Mouse (Mus musculus) midbrain, embryonic 13.5 days (tissue): ENCODE results near the gene Batf. TPM values are rescaled to one million over a fixed set of nuclear protein-coding genes. Genes with fewer than 3 reads are reported as not detected.

Source experiments
- ATAC-seq: fragments of 200-750 bp; cut with Nextera tagmentation; 2 replicates; pipeline ENCODE4 v1.8.0; 2017; ENCODE audit warnings: mild to moderate bottlenecking, moderate TSS enrichment, moderate library complexity
- H3K27ac ChIP-seq: fragments of 300-500 bp; sonication (generic); 2 replicates; pipeline ENCODE4 v1.5.1; 2015; ENCODE audit warnings: inconsistent platforms, mild to moderate bottlenecking, moderate library complexity
- H3K27me3 ChIP-seq: fragments of 300-500 bp; sonication (generic); 2 replicates; pipeline ENCODE4 v1.6.1; 2015; ENCODE audit warnings: mild to moderate bottlenecking, inconsistent platforms
- H3K36me3 ChIP-seq: fragments of 300-500 bp; sonication (generic); 2 replicates; pipeline ENCODE4 v1.6.1; 2015; ENCODE audit warnings: mild to moderate bottlenecking, inconsistent platforms
- H3K4me1 ChIP-seq: fragments of 300-500 bp; sonication (generic); replicated peaks from 2 replicates; pipeline ENCODE4 v1.6.1; 2015; ENCODE audit warnings: inconsistent platforms
- H3K4me2 ChIP-seq: fragments of 300-500 bp; sonication (generic); replicated peaks from 2 replicates; pipeline ENCODE4 v1.6.1; 2015; ENCODE audit warnings: moderate library complexity, mild to moderate bottlenecking, inconsistent platforms
- H3K4me3 ChIP-seq: fragments of 300-500 bp; sonication (generic); replicated peaks from 2 replicates; pipeline ENCODE4 v1.5.1; 2015; ENCODE audit warnings: mild to moderate bottlenecking, inconsistent platforms
- H3K9ac ChIP-seq: fragments of 300-500 bp; sonication (generic); replicated peaks from 2 replicates; pipeline ENCODE4 v1.6.1; 2015; ENCODE audit warnings: mild to moderate bottlenecking, inconsistent platforms
- H3K9me3 ChIP-seq: fragments of 300-500 bp; sonication (generic); 2 replicates; pipeline ENCODE4 v1.6.1; 2016; ENCODE audit warnings: mild to moderate bottlenecking, inconsistent platforms
- WGBS: fragments of 180-500 bp; shearing (Covaris S2); methylation state at CpG from one replicate; pipeline ENCODE4 v1.1.7; 2015; 5-methylcytosine and 5-hydroxymethylcytosine counted together
- polyA plus RNA-seq: library from polyadenylated mRNA; unstranded; fragments of >200 nt; fragmentation: Nextera tagmentation; extraction: Ambion mirVana; gene quantifications from 2 replicates; pipeline ENCODE4 v1.2.1, GENCODE M21; 2015

Gene Batf
- polyA plus RNA-seq, 1 experiment from 2014 or later: 1.6 TPM

DNA sequence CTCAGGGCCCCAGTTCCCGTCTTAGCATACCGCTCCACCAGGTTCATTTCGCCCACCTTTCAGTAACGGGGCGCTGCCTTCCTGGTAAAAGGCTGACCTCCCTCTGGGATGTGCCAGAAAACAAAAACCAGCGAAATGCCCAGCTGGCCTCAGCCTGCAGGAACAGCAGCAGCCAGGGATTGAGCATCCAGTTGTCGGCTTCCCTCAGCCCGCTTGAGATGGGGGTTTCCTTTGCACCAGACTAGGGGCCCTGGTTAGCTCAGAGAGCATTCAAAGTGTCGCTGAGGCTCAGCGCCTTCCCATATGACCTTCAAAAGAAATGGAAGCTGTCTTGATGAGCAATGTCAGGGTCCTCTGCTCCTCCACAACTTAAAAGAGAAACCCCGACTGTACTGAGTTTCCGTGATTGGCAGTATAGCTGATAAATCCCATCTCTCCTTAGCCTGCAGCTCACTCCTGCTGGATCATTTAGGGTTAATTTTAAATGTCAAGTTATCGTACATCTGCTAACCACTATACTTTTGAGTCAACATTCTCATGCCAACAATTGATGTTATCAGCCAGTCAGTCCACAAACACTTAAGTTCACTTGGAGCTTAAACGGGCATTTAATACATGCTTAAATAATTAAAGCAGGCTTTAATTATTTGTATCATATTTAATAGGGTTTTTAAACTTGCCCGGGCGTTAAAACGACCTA lies 19.5 kb downstream of the Batf start:
- H3K27me3 ChIP-seq: peaks cover 26% of the 10 kb centered on the region; the same call in 1 of the 2 replicates
- peaks cover 10% of the 10 kb centered on the region for H3K4me1 ChIP-seq
- no peak for ATAC-seq
- H3K36me3 ChIP-seq: no peaks in the 10 kb centered on the region
- H3K9ac ChIP-seq: peak overlapping the region; percentile 40
- no peak overlapping the region for H3K27ac ChIP-seq
- 23% methylated on average over 17 of the region's 17 CpGs for WGBS
- H3K4me2 ChIP-seq: peak overlapping the region; percentile 49
- H3K4me3 ChIP-seq: peak overlapping the region; percentile 21
- no peaks in the 10 kb centered on the region for H3K9me3 ChIP-seq

DNA sequence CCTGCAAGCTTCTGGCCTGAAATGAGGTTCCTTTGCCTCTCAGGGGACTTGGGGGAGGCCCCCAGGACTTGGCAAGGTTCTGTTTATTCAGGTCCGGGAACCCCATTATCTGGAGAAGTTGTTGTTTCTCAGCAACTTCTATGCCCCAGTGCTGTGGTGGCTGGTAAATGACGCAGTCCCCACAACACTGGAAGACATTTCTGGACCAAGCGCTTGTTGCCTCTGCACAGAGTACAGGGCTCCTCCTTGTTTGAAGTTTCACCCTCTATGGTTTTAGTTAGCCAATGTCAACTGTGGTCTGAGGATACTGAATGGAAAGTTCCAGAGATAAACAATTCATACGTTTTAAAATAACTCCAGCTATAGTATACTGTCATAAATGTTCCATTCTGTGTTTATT lies 20.4 kb downstream of the Batf start:
- Histone ChIP-seq H3K4me2 (no peak overlapping the region), H3K27ac (no peak overlapping the region), H3K27me3 (peaks cover 26% of the 10 kb centered on the region; the same call in 1 of the 2 replicates), H3K9me3 (no peaks in the 10 kb centered on the region), H3K4me3 (no peak overlapping the region), H3K36me3 (no peaks in the 10 kb centered on the region), H3K4me1 (peaks cover 10% of the 10 kb centered on the region), H3K9ac (no peak overlapping the region)
- no peak for ATAC-seq
- 91% methylated on average over 4 of the region's 4 CpGs for WGBS

DNA sequence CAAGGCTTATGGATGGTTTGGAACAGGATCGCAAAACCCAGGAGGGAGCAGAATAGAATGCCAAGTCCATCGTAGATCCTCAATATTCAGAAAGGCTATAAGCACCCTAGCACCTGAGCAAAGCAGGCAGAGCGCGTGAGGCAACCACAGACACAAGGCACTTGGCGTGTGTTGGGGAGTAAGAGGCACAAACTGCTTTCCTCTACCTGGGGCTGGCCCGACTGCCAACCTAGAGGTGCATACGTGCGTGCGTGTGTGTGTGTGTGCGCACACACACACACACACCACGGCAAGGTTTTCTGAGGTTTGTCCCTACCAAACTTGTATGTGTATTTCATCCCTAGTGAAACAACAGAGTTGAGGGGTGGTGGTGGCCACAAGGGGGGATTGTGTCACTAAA lies 20.9 kb downstream of the Batf start:
- Histone ChIP-seq H3K27ac (no peak overlapping the region), H3K4me3 (no peak overlapping the region), H3K27me3 (peaks cover 26% of the 10 kb centered on the region; the same call in 1 of the 2 replicates), H3K4me2 (no peak overlapping the region), H3K4me1 (peaks cover 10% of the 10 kb centered on the region), H3K36me3 (no peaks in the 10 kb centered on the region), H3K9ac (no peak overlapping the region), H3K9me3 (no peaks in the 10 kb centered on the region)
- ATAC-seq: no peak
- 93% methylated on average over 11 of the region's 11 CpGs for WGBS

DNA sequence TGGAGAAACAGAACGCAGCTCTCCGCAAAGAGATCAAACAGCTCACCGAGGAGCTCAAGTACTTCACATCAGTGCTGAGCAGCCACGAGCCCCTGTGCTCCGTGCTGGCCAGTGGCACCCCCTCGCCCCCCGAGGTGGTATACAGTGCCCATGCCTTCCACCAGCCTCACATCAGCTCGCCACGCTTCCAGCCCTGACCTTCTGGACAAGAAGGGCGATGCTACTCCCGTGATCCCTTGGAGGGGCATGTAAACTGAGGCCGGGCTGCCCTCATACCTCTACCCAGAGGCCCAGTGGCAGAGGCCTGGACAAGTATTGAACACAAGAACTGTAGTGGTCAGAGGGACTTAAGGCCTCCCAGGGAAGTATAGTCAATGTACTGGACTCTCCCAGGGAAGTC lies 22.1 kb downstream of the Batf start:
- Histone ChIP-seq H3K9me3 (no peaks in the 10 kb centered on the region), H3K4me2 (no peak overlapping the region), H3K4me1 (peaks cover 10% of the 10 kb centered on the region)

DNA sequence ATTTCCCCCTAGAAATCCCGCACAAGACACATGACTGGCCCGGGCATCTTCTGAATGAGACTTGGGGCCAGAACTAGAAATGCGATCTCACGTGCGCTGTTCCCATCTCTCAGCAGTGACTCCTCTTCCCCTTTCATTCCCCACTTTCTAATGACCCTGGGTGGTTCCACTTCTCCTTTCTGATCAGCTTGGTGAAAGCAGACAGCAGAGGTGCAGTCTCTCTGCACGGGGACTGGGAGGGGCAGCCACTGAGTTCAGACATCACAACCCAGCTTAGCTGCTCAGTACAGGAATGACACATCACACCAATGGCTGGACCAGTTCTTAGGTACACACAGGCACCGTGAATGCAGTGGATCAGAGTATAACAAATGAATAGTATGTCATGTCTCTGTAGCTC lies 24.2 kb downstream of the Batf start:
- no peak overlapping the region for H3K4me3 ChIP-seq
- peaks cover 3% of the 10 kb centered on the region for H3K4me1 ChIP-seq
- no peak overlapping the region for H3K27ac ChIP-seq
- H3K4me2 ChIP-seq: no peak overlapping the region
- H3K9me3 ChIP-seq: no peaks in the 10 kb centered on the region
- WGBS: 80% methylated on average over 7 of the region's 7 CpGs
- no peak overlapping the region for H3K9ac ChIP-seq
- ATAC-seq: no peak
- no peaks in the 10 kb centered on the region for H3K36me3 ChIP-seq
- peaks cover 15% of the 10 kb centered on the region; the same call in 1 of the 2 replicates for H3K27me3 ChIP-seq

More for the DNA sequence above, 22.1 kb downstream of the Batf start:
- Histone ChIP-seq H3K4me3 (no peak overlapping the region), H3K9ac (no peak overlapping the region), H3K36me3 (no peaks in the 10 kb centered on the region), H3K27ac (no peak overlapping the region), H3K27me3 (peaks cover 26% of the 10 kb centered on the region; the same call in 1 of the 2 replicates)
- WGBS: 86% methylated on average over 12 of the region's 12 CpGs
- no peak for ATAC-seq

DNA sequence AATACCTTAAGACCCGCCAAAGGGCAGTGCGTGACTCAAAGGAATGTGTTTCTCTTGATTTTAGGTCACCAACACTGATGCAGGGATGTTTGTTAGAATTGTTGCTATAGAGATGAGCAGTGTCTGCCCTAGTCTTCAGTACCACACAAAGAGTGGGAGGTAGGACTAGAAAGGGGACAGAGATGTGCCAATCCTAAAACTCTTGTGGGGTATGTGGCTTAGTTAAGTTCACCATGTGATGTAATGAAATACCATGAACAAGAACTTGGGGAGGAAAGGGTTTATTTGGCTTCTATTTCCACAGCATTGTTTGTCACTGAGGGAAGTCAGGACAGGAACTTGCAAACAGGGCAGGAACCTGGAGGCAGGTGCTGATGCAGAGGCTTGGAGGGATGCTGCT lies 26.1 kb downstream of the Batf start:
- Histone ChIP-seq H3K27me3 (no peaks in the 10 kb centered on the region), H3K9me3 (no peaks in the 10 kb centered on the region), H3K4me2 (no peak overlapping the region), H3K9ac (no peak overlapping the region), H3K27ac (no peak overlapping the region), H3K4me3 (no peak overlapping the region), H3K4me1 (no peaks in the 10 kb centered on the region), H3K36me3 (no peaks in the 10 kb centered on the region)
- no peak for ATAC-seq
- 83% methylated on average over 2 of the region's 2 CpGs for WGBS

DNA sequence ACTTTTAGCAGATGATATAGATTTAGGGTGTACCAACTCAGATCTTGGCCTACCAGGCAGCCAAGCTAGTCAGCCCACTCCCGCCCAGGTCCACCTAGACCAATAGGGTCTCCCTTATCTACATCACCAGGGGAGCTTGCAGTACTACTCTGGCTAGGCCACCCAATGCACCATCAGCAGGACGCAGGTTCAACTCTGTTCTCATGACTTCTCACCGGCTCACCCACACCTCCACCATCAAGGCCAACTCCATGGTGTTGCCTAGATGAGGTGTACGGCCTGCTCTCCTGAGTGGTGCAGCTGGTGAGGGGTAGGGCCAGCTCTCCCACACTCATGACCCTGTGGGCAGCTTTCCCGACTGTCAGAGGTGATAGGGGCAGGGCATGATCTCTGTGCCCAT lies 27.7 kb downstream of the Batf start:
- Histone ChIP-seq H3K27me3 (no peaks in the 10 kb centered on the region), H3K9me3 (no peaks in the 10 kb centered on the region), H3K4me1 (no peaks in the 10 kb centered on the region), H3K9ac (no peak overlapping the region), H3K27ac (no peak overlapping the region), H3K4me2 (no peak overlapping the region), H3K4me3 (no peak overlapping the region), H3K36me3 (no peaks in the 10 kb centered on the region)
- no peak for ATAC-seq
- 94% methylated on average over 5 of the region's 5 CpGs for WGBS

DNA sequence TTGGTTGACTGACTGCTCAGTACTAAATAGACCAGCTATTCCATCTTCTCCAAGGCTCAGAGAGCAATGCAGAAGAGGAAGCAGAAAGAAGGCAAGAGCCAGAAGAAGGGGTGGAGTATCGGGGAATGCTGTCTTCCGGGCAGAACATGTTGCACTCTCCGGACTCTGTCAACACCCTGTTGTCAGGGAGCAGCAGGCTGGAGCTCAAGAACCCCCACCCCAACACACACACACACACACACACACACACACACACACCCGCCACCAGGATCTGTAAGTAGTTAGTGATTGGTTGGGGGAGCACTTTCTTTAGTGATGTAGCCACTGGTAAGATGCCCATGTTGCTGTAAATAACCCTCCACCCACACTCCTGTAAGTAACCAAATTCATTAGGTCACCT lies 38.8 kb downstream of the Batf start:
- ATAC-seq: no peak
- no peaks in the 10 kb centered on the region for H3K4me1 ChIP-seq
- H3K4me2 ChIP-seq: no peak overlapping the region
- 88% methylated on average over 4 of the region's 4 CpGs for WGBS
- no peak overlapping the region for H3K27ac ChIP-seq
- no peak overlapping the region for H3K4me3 ChIP-seq
- no peak overlapping the region for H3K9ac ChIP-seq
- H3K36me3 ChIP-seq: no peaks in the 10 kb centered on the region
- H3K9me3 ChIP-seq: no peaks in the 10 kb centered on the region
- no peaks in the 10 kb centered on the region for H3K27me3 ChIP-seq

DNA sequence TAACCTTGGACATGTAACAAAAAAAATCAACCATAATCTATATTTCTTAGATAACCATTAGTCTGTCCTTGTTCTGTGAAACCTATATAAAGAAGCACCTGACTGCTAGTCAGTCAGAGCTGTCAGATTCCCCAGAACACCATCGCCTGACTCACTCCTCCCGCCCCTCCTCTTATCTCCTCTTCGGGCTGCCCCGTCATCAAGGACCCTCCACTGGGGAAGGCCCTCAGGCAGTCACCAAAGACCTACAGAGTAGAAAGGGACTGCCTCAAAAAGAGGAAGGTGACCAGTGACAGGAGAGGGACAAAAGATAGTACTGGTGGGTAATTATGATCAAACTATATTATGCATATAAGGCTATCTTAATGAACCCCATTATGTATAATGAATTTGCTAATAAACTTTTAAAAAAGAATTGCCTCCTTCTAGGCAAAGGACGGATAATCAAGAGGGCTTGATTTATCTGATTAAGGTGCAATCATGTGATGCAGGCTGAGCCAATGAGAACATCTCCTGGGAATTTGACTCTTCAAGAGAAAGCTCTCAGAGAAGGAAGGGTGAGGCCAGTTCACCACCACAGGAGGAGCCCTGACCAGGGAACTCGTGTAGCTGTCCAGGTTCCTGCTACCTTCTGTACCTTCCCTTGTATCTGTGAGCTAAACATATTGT lies 40.4 kb downstream of the Batf start:
- Histone ChIP-seq H3K4me3 (no peak overlapping the region), H3K9ac (no peak overlapping the region), H3K36me3 (no peaks in the 10 kb centered on the region), H3K4me1 (no peaks in the 10 kb centered on the region), H3K27me3 (no peaks in the 10 kb centered on the region), H3K4me2 (no peak overlapping the region), H3K27ac (no peak overlapping the region), H3K9me3 (no peaks in the 10 kb centered on the region)
- no peak for ATAC-seq
- WGBS: 72% methylated on average over 6 of the region's 6 CpGs

DNA sequence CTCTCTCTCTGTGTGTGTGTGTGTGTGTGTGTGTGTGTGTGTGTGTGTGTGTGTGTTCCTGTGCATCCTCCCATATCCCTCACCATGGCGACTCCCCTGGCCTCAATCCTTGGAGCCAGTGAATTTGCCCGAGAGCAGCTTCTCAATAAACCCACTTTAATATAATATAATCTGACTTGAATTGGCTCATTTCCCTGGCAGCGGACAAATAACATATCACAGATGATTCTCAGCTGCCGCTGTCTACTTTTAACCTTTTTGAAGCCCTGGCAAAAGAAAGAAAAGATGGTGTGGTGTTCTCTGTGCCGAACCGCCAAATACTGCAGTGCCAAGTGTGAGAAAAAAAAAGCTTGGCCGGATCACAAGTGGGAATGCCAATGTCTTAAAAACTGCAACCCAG lies 41.7 kb downstream of the Batf start:
- no peak overlapping the region for H3K4me3 ChIP-seq
- no peaks in the 10 kb centered on the region for H3K27me3 ChIP-seq
- no peaks in the 10 kb centered on the region for H3K4me1 ChIP-seq
- H3K4me2 ChIP-seq: no peak overlapping the region
- no peaks in the 10 kb centered on the region for H3K9me3 ChIP-seq
- no peak for ATAC-seq
- H3K36me3 ChIP-seq: no peaks in the 10 kb centered on the region
- no peak overlapping the region for H3K27ac ChIP-seq
- WGBS: 83% methylated on average over 7 of the region's 7 CpGs
- no peak overlapping the region for H3K9ac ChIP-seq

DNA sequence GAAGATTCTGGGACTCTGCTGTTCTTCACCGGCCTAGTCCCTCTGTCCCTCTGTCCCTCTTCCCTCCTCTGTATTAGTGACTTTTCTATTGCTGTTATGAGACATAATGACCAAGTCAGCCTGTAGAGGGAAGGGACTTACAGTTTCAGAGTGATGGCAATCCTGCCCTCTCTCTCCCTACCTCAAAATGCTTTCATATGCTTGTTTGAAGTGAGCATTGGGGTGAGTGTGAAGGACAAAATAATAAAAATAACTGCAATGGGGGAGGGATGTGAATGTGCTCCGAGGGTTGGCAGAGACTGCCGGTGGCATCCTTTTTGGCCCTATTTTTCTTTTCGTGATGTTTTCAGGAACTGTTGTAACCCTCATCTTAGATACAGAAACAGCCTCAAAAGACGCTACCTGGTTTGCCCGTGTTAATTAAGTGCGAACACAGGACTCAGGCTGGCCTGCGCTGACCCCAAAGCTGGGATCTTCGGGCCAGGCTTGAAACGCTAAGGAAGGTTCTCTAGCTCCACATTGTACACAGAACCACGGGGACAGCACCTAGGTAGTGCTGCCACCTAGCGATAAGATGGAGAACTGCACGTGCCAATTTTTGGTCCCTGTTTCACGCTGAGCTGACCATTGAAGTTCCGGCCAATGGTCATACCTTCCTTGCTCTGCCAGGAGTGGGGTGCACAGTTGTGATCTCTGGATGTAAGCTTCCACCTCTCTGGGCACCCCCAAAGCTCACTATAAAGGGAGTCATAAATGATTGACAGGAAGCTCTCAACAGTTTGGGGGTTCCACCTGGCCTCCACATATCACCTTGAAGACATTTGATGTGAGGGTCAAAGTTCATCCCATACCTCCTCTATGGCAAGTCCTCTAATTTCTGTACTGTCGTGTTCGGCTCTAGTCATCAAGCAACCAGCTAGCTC lies 42.8 kb downstream of the Batf start:
- H3K4me2 ChIP-seq: no peak overlapping the region
- H3K36me3 ChIP-seq: no peaks in the 10 kb centered on the region
- 0 out of 2 replicates have a peak, but pooled peaks have one; percentile 53 for ATAC-seq
- no peaks in the 10 kb centered on the region for H3K4me1 ChIP-seq
- no peaks in the 10 kb centered on the region for H3K27me3 ChIP-seq
- no peaks in the 10 kb centered on the region for H3K9me3 ChIP-seq
- no peak overlapping the region for H3K4me3 ChIP-seq
- WGBS: 39% methylated on average over 17 of the region's 17 CpGs
- no peak overlapping the region for H3K9ac ChIP-seq
- no peak overlapping the region for H3K27ac ChIP-seq

DNA sequence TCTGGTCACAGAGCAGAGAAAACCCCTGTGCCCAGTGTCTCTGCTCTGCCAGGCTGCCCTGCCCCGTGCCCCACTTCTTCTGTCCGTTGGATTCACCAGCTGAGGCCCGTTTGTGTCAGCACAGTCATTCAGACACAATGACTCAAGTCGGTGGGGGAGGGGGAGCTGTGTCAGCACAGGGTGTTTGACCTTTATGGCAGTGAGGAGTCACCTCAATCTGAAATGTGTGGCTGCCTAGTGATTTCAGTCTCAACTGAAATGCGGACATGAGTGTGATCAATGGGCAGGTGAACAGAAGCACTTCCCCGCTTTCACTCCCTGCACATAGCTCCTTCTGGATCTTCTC lies 43.4 kb downstream of the Batf start:
- Histone ChIP-seq H3K27me3 (no peaks in the 10 kb centered on the region), H3K4me2 (no peak overlapping the region), H3K9ac (no peak overlapping the region), H3K36me3 (no peaks in the 10 kb centered on the region), H3K4me3 (no peak overlapping the region), H3K9me3 (no peaks in the 10 kb centered on the region), H3K27ac (no peak overlapping the region), H3K4me1 (no peaks in the 10 kb centered on the region)
- no peak for ATAC-seq
- WGBS: 77% methylated on average over 6 of the region's 6 CpGs
